Mouse (Mus musculus): Measurements from ENCODE around the gene Dhdh. TPM values are rescaled to one million over a fixed set of nuclear protein-coding genes. Genes with fewer than 3 reads are reported as not detected.

Gene Dhdh
- polyA plus RNA-seq, 1 experiment from 2014 or later, result 3.6 TPM

- Histone ChIP-seq H3K9me3 (no peaks in the 10 kb centered on the region), H3K4me2 (replicated peaks) (peak overlapping the region; percentile 92), H3K4me3 (replicated peaks) (peak overlapping the region; percentile 95), H3K9ac (replicated peaks) (peak overlapping the region; percentile 97), H3K27ac (peak overlapping the region; percentile 32), H3K36me3 (peaks cover 59% of the 10 kb centered on the region), H3K27me3 (no peaks in the 10 kb centered on the region), H3K4me1 (replicated peaks) (peaks cover 42% of the 10 kb centered on the region)
- ATAC-seq, result no peak
- WGBS, result 60% methylated on average over 9 of the region's 9 CpGs
These were observed 31.8 kb downstream of the Dhdh start for GRCm38 (mm10) chr7:45456721-45457203.

- H3K27ac ChIP-seq, result peak overlapping the region; percentile 32; the same call in 1 of the 2 replicates
- H3K9ac ChIP-seq (replicated peaks), result no peak overlapping the region
- H3K36me3 ChIP-seq, result peaks cover 55% of the 10 kb centered on the region
- 78% methylated on average over 13 of the region's 13 CpGs for WGBS
- H3K4me3 ChIP-seq (replicated peaks), result 0 out of 2 replicates have a peak overlapping the region, but pooled peaks have one; percentile 95
- H3K4me1 ChIP-seq (replicated peaks), result peaks cover 40% of the 10 kb centered on the region
- H3K27me3 ChIP-seq, result no peaks in the 10 kb centered on the region
- no peaks in the 10 kb centered on the region for H3K9me3 ChIP-seq
- H3K4me2 ChIP-seq (replicated peaks), result peak overlapping the region; percentile 92; the same call in 1 of the 2 replicates
- no peak for ATAC-seq
These were observed 32.5 kb downstream of the Dhdh start for GRCm38 (mm10) chr7:45455932-45456696.

DNA sequence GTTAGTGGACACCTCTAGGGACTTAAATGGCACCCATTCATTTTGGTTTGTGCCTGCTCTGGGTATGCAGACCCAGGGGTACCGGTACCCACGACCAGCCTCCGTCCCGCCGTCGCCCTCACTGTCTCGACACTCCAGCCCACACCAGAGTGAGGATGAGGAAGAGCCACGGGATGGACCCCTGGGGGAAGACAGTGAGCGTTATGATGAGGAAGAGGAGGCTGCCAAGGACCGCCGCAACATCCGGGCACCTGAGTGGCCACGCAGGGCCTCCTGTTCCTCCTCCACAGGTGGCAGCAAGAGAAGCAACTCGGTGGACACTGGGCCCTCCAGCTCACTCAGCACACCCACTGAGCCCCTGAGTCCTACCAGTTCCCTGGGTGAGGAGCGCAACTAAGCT lies 33.6 kb downstream of the Dhdh start:
- no peak overlapping the region for H3K27ac ChIP-seq
- H3K27me3 ChIP-seq, result no peaks in the 10 kb centered on the region
- H3K4me3 ChIP-seq (replicated peaks), result no peak overlapping the region
- ATAC-seq, result no peak
- WGBS, result 92% methylated on average over 15 of the region's 15 CpGs
- no peaks in the 10 kb centered on the region for H3K9me3 ChIP-seq
- H3K36me3 ChIP-seq, result peaks cover 58% of the 10 kb centered on the region
- H3K4me1 ChIP-seq (replicated peaks), result peaks cover 28% of the 10 kb centered on the region
- no peak overlapping the region for H3K4me2 ChIP-seq (replicated peaks)
- no peak overlapping the region for H3K9ac ChIP-seq (replicated peaks)

GRCm38 (mm10) chr7:45451344-45451982 lies 37.1 kb downstream of the Dhdh start:
- Histone ChIP-seq H3K36me3 (peaks cover 60% of the 10 kb centered on the region), H3K9ac (replicated peaks) (0 out of 2 replicates have a peak overlapping the region, but pooled peaks have one; percentile 7), H3K27ac (no peak overlapping the region), H3K4me2 (replicated peaks) (no peak overlapping the region), H3K4me1 (replicated peaks) (peaks cover 8% of the 10 kb centered on the region), H3K4me3 (replicated peaks) (no peak overlapping the region), H3K27me3 (no peaks in the 10 kb centered on the region), H3K9me3 (no peaks in the 10 kb centered on the region)
- 52% methylated on average over 23 of the region's 23 CpGs for WGBS
- peak; percentile 85 for ATAC-seq

DNA sequence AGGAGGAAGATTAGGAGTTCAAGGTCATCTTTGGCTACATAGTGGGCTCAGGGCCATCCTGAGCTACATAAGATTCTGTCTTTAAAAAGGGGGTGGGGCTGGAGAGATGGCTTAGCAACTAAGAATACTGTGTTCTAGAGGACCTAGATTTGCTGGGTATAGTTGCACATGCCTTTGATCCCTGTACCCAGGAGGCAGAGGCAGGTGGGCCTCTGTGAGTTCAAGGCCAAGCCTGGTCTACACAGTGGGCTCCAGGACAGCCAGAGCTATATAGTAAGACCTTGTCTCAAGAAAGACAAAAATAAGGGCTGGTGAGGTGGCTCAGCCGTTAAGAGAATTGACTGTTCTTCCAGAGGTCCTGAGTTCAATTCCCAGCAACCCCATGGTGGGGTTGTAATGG lies 38.6 kb downstream of the Dhdh start:
- Histone ChIP-seq H3K9ac (replicated peaks) (no peak overlapping the region), H3K36me3 (peaks cover 55% of the 10 kb centered on the region), H3K27ac (no peak overlapping the region), H3K4me1 (replicated peaks) (peaks cover 3% of the 10 kb centered on the region; the same call in 1 of the 2 replicates), H3K4me2 (replicated peaks) (no peak overlapping the region), H3K4me3 (replicated peaks) (no peak overlapping the region), H3K9me3 (no peaks in the 10 kb centered on the region), H3K27me3 (no peaks in the 10 kb centered on the region)
- ATAC-seq, result no peak
- WGBS, result 90% methylated on average over 1 of the region's 1 CpGs

DNA sequence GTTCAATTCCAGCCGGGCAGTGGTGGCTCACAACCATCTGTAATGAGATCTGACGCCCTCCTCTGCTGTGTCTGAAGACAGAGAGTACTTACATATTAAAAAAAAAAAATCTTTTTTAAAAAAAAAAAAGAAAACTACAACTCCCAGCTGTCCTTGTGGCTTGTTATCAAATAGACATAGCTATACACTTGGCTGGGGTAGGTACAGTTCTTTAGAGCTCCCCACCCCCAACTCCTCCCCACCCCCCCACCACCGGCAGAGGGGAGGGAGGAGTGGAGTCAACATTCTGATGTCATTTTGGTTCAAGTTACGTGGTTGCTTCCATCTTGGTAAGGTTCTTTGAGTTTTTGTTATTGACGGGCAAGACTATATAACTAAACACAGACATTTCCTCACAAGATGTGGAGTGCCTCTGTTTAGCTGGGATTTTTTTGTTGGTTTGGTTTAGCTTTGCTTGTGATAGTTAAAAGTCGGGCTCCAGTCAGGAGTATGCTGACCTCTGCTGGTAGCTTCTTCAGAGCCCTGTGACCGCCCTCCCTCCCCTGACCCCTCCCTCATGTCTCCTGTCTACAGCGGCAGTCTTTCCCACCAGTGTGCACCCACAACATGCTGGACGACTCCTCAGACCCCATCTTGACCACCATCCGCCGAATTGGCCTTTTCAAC lies 41.1 kb downstream of the Dhdh start:
- Histone ChIP-seq H3K9ac (replicated peaks) (no peak overlapping the region), H3K27me3 (no peaks in the 10 kb centered on the region), H3K4me3 (replicated peaks) (no peak overlapping the region), H3K36me3 (peaks cover 61% of the 10 kb centered on the region), H3K4me1 (replicated peaks) (peaks cover 3% of the 10 kb centered on the region; the same call in 1 of the 2 replicates), H3K9me3 (no peaks in the 10 kb centered on the region), H3K27ac (no peak overlapping the region), H3K4me2 (replicated peaks) (no peak overlapping the region)
- no peak for ATAC-seq
- 44% methylated on average over 11 of the region's 11 CpGs for WGBS

DNA sequence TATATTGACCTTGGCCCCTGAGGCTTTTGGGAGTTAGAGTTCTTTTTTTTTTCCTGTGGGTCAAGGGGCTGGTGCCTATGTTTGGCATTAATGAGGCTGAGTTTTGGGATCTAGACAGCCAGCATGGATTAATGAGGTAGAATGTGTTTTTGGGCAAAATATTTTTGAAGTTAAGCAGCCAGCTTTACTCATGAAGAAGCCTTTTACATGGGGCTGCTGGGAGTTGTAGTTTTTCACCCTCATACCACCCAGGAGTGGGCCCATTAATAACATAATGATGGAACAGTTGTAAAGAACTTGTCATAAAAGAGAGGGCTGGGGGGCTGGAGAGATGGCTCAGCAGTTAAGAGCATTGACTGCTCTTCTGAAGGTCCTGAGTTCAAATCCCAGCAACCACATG lies 42.0 kb downstream of the Dhdh start:
- no peak for ATAC-seq
- Histone ChIP-seq H3K36me3 (peaks cover 63% of the 10 kb centered on the region), H3K27ac (no peak overlapping the region), H3K4me2 (replicated peaks) (no peak overlapping the region), H3K4me1 (replicated peaks) (peaks cover 2% of the 10 kb centered on the region; the same call in 1 of the 2 replicates), H3K27me3 (no peaks in the 10 kb centered on the region), H3K9ac (replicated peaks) (no peak overlapping the region), H3K9me3 (no peaks in the 10 kb centered on the region), H3K4me3 (replicated peaks) (no peak overlapping the region)

DNA sequence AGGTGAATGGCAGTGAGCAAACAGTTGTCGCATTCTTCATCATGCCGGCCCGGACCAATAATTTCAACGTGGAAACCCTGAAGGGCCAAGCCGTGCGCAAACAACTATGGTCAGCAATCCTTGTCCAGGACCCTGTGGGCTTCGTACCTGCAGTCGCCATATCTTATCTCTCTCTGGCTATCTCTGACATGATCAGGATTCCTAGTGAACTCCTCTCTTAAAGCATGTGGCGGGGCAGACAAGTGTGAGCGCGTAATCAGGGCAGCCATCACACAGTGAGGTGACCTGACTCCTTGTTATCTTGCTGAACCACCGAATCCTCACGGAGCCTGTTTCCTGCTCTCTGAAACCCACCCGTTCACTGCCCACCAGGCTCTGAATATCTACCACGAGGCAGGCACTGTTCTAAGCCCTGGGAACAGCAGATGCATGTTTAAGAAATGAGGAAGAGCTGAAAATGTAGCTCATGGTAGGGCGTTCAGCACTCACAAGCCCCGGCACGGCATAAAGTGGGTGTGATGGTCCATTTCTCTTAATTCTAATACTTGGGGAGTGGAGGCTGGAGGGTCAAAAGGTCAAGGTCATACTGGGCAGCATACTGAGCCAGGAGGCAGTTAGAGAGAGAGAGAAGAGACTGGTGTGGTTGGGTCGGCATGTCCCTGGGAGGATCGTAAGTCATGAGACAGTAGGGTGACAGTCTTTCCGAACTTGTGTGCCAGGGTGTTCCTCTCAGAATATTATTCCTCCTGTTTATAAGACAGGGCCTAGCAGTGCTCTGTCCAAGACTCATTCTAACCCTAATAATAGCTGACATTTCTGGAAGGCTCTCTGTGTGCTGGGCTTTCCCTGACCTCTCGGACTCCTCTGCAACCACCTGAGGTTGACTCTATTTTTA lies 44.8 kb downstream of the Dhdh start:
- Histone ChIP-seq H3K4me3 (replicated peaks) (no peak overlapping the region), H3K4me1 (replicated peaks) (no peaks in the 10 kb centered on the region), H3K27ac (no peak overlapping the region), H3K9me3 (no peaks in the 10 kb centered on the region), H3K36me3 (peaks cover 59% of the 10 kb centered on the region), H3K9ac (replicated peaks) (no peak overlapping the region), H3K4me2 (replicated peaks) (no peak overlapping the region), H3K27me3 (no peaks in the 10 kb centered on the region)
- ATAC-seq, result no peak
- 90% methylated on average over 22 of the region's 22 CpGs for WGBS

- H3K4me3 ChIP-seq (replicated peaks), result no peak within 1 kb of the TSS
- H3K36me3 ChIP-seq, result peaks cover 17% of the 10 kb centered on the region
- no peak within 1 kb of the TSS for H3K27ac ChIP-seq
- no peak for ATAC-seq
- peaks cover 44% of the 10 kb centered on the region for H3K4me1 ChIP-seq (replicated peaks)
- 21% methylated on average over 19 of the region's 19 CpGs for WGBS
- H3K9me3 ChIP-seq, result no peaks in the 10 kb centered on the region
- H3K4me2 ChIP-seq (replicated peaks), result no peak within 1 kb of the TSS
- H3K27me3 ChIP-seq, result no peaks in the 10 kb centered on the region
- no peak within 1 kb of the TSS for H3K9ac ChIP-seq (replicated peaks)
These were observed 50.9 kb downstream of the Dhdh start, which contains the start of gene Ruvbl2 for GRCm38 (mm10) chr7:45437521-45438276. Gene Ruvbl2, minus strand, starts transcription at chr7:45438096.

DNA sequence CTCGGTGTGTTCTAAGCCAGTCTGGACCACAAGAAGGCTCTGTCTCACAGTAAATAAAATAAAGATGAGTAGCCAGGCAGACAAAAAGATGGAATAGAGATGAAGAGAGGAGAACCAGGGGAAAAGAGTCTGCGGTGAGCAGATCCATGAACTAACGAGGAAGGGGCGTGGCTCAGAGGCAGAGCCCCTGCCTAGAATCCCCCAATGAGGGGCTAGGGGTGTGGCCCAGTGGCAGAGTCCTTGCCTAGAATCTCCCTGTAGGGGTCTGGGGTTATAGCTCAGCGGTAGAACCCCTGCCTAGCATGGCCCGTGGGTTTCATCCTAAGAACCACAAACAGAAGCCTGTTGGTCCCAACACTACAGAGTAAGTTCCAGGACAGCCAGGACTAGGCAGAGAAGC lies 51.6 kb downstream of the Dhdh start:
- no peak overlapping the region for H3K4me3 ChIP-seq (replicated peaks)
- H3K4me2 ChIP-seq (replicated peaks), result no peak overlapping the region
- WGBS, result 30% methylated on average over 6 of the region's 6 CpGs
- no peaks in the 10 kb centered on the region for H3K27me3 ChIP-seq
- no peaks in the 10 kb centered on the region for H3K9me3 ChIP-seq
- no peak for ATAC-seq
- no peak overlapping the region for H3K9ac ChIP-seq (replicated peaks)
- peaks cover 13% of the 10 kb centered on the region for H3K36me3 ChIP-seq
- no peak overlapping the region for H3K27ac ChIP-seq
- peaks cover 47% of the 10 kb centered on the region for H3K4me1 ChIP-seq (replicated peaks)

DNA sequence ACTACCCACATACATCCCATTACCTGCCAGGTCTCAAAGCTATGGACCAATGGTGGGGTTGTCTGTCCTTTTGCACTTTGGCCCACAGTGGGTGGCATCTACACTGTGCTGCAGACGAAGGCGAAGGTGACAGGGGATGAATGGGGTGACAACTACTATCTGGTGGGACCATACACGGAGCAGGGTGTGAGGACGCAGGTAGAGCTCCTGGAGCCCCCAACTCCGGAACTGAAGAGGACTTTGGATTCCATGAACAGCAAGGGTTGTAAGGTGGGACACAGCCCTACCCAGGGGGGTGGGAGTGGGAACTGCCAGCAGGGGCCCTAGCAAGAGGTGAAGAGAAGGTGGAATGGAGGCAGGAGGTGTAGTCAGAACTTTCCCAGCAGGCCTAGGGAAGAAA lies 52.2 kb downstream of the Dhdh start:
- no peak for ATAC-seq

More for the DNA sequence above, 52.2 kb downstream of the Dhdh start:
- Histone ChIP-seq H3K9me3 (no peaks in the 10 kb centered on the region), H3K36me3 (peaks cover 15% of the 10 kb centered on the region), H3K4me3 (replicated peaks) (no peak overlapping the region), H3K27me3 (no peaks in the 10 kb centered on the region), H3K4me2 (replicated peaks) (no peak overlapping the region; the same call in 1 of the 2 replicates), H3K4me1 (replicated peaks) (peaks cover 47% of the 10 kb centered on the region), H3K27ac (no peak overlapping the region), H3K9ac (replicated peaks) (0 out of 2 replicates have a peak overlapping the region, but pooled peaks have one; percentile 6)
- WGBS, result 93% methylated on average over 5 of the region's 5 CpGs

All from midbrain, embryonic 13.5 days (tissue).